Mouse (Mus musculus): ENCODE measurements at regions not wholly inside any gene's neighbourhood (a gene's known extent, or its start where the extent isn't known, plus 50 kb on each side); places are given as distances from the start of the nearest gene placed in this dataset.

DNA sequence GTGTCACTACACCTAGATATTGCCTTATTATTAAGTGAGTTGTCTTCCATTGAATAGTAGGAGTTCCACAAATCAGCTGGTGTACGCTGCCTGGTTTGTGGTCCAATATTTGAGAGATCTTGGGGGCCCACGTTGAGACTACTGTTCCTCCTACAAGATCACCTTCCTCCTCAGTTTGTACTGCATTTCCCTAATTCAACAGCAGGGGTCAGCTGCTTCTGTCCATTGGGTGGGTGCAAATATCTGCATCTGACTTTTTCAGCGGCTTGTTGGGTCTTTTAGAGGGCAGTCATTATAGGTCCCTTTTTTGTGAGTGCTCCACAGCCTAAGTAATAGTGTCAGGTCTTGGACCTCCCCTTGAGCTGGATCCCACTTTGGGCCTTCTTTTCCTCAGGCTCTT, 908.8 kb upstream of the Vwc2 start:
- TF ChIP-seq CTCF (IDR thresholded peaks at IDR 0.05; ENCODE audit: low read depth) (peak; percentile 18; the same call in 1 of the 2 replicates), EP300 (IDR thresholded peaks at IDR 0.05; ENCODE audit: low read depth) (no peak)
